Mouse (Mus musculus): ENCODE results near the gene Cdh15. TPM values are rescaled to one million over a fixed set of nuclear protein-coding genes. Genes with fewer than 3 reads are reported as not detected.

The Cdh15 gene
- 0.76 and 1.1 TPM in 2 replicates for total RNA-seq (2012; rRNA removed)

DNA sequence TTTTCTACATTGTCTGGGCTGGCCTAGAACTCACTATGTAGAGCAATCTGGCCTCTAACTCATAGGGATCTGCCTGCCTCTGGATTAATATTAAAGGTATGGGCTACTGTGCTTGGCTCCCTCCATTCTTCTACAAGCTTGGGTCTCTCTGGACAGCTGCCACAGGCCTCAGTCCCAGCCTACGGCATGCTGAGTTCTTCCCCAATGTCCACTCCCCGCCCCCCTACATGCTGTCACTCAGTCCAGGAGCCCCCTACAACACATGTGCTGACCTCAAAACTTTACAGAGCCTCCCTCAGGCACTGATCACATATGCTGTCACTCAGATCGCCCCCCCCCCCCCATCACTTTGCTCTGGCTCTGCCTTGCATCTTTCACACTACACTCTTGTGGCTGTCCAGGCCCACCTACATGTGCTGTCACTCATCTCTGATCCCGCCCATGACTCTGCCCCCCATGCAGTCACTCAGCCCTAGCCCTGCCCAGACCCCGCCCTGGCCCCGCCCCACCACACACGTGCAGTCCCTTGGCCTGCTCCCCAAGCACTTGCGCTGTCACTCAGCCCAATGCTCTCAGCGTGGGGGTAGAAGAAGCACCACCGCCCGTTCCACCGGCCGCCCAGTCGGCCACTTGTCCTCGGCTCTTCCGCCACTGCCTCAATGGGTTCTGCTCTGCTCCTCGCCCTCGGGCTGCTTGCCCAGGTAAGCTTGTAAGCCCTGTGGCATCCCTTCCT is at the start of gene Cdh15:
Gene Cdh15, plus strand, starts transcription at position 138 of the 733 bp plus-strand sequence.
- H3K4me3 ChIP-seq (ENCODE audit: insufficient read depth in 1 of 2, low read depth in 1 of 2, low read length in 2 of 2, poor library complexity in 1 of 2, severe bottlenecking in 1 of 2), result peak within 1 kb of the TSS; percentile 46 to 51; a peak in 3 of 4 replicates
- H3K9me3 ChIP-seq (ENCODE audit: control insufficient read depth, insufficient read depth, low read depth, low read length), result no peaks in the 10 kb centered on the region
- no peak within 1 kb of the TSS for H3K27ac ChIP-seq (ENCODE audit: insufficient read depth, low read depth, low read length, poor library complexity, severe bottlenecking)
- no peak for TF ChIP-seq CHD2 (IDR thresholded peaks at IDR 0.05; ENCODE audit: low read depth, low read length)
- no peak for TF ChIP-seq ZNF384 (IDR thresholded peaks at IDR 0.05; ENCODE audit: low read depth, low read length)
- no peak for TF ChIP-seq HCFC1 (IDR thresholded peaks at IDR 0.05; ENCODE audit: borderline replicate concordance, insufficient read depth, low read length)
- TF ChIP-seq ZC3H11A (IDR thresholded peaks at IDR 0.05; ENCODE audit: borderline replicate concordance, low read depth, low read length), result no peak
- no peak for TF ChIP-seq MAFK (IDR thresholded peaks at IDR 0.05; ENCODE audit: insufficient read depth, low read depth, low read length)
- H3K9ac ChIP-seq (ENCODE audit: insufficient read depth, low read depth, low read length, poor library complexity, severe bottlenecking), result no peak within 1 kb of the TSS
- H3K4me1 ChIP-seq (ENCODE audit: control insufficient read depth in 2 of 2, insufficient read depth in 2 of 2, low read length in 2 of 2, poor library complexity in 1 of 2), result 0 out of 4 replicates have a peak, but pooled peaks cover 0 to 2% of the 10 kb centered on the region in 2 experiments
- H3K36me3 ChIP-seq (ENCODE audit: control insufficient read depth, insufficient read depth, low read length, poor library complexity, severe bottlenecking), result no peaks in the 10 kb centered on the region
- in situ Hi-C loops (cut with MboI; ENCODE audit: low sequenced_read_pairs in 2 of 2, unreplicated experiment in 2 of 2), result no loop called here
- DNase-seq (ENCODE audit: low read depth, low spot score), result peak; percentile 59

DNA sequence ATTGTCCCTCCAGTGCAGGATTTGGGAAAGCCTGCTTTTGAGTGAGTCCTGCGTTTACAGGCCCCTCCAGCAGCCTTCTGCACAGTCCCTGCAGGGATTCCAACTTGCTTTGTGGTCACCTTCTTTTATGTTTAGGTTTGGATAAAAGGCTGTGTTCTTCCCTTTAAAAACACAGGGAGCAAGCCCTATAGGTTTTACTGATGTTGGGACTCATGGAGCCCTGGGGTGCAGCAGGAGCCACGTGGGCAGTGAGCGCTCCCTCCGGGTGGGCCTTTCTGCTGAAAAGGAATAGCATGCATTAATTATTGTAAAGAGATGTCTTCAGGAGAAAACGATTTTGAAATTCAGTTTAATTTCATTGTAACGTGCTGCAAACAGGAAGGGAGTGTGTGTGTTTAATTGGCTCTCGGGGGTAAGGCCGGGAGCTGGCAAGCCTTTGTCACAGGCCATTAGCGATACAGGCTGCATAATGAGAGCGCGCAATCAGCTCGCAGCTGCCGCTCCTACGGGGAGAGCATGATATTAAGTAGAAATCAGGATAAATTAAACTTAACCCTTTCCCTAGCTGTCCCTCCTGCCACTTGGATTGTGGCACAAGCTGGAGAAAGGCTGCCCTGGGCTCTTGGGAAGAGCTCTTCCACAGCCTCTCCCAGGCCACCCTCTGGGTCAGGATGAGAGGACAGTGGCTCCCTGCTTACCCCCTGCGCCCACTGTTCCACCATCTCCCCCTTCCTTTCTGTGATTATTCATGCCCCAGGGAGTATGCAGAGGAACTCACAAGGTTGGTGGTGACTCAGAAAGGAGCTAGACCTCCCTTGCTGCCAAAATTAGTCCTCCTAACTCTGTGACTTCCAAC is 43.6 kb upstream of the Cdh15 start:
- no peak for DNase-seq (ENCODE audit: low read depth, low spot score)
- Histone ChIP-seq H3K4me3 (ENCODE audit: insufficient read depth in 1 of 2, low read depth in 1 of 2, low read length in 2 of 2, poor library complexity in 1 of 2, severe bottlenecking in 1 of 2) (no peak overlapping the region), H3K9me3 (ENCODE audit: control insufficient read depth, insufficient read depth, low read depth, low read length) (no peaks in the 10 kb centered on the region), H3K9ac (ENCODE audit: insufficient read depth, low read depth, low read length, poor library complexity, severe bottlenecking) (no peak overlapping the region), H3K4me1 (ENCODE audit: control insufficient read depth in 2 of 2, insufficient read depth in 2 of 2, low read length in 2 of 2, poor library complexity in 1 of 2) (no peaks in the 10 kb centered on the region), H3K27ac (ENCODE audit: insufficient read depth, low read depth, low read length, poor library complexity, severe bottlenecking) (no peak overlapping the region), H3K36me3 (ENCODE audit: control insufficient read depth, insufficient read depth, low read length, poor library complexity, severe bottlenecking) (peaks cover 2% of the 10 kb centered on the region; the same call in 1 of the 2 replicates)
- TF ChIP-seq ZNF384 (IDR thresholded peaks at IDR 0.05; ENCODE audit: low read depth, low read length) (no peak), CHD2 (IDR thresholded peaks at IDR 0.05; ENCODE audit: low read depth, low read length) (no peak), MAFK (IDR thresholded peaks at IDR 0.05; ENCODE audit: insufficient read depth, low read depth, low read length) (no peak), HCFC1 (IDR thresholded peaks at IDR 0.05; ENCODE audit: borderline replicate concordance, insufficient read depth, low read length) (no peak), ZC3H11A (IDR thresholded peaks at IDR 0.05; ENCODE audit: borderline replicate concordance, low read depth, low read length) (no peak)
- in situ Hi-C loops (cut with MboI; ENCODE audit: low sequenced_read_pairs in 2 of 2, unreplicated experiment in 2 of 2), result no loop called here

DNA sequence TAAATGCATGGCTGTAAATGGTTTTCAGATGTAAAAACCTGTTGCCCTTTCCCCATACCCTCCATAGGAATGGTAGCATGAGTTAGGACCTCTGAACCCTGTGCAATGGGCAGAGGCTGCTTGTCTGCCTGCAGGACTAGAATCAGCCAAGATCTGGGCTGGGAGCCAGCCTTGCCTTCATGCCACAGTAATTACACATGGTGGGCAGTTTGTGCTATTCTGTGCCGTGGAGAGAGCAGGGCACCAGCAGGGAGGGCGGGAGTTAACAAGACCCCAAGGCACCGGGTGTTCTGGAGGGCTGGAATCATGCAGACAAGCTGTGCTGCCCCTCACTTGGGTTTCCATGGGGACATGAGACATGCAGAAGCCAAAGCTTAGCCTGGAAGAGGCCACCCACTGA is 42.4 kb upstream of the Cdh15 start:
- Histone ChIP-seq H3K9ac (ENCODE audit: insufficient read depth, low read depth, low read length, poor library complexity, severe bottlenecking) (no peak overlapping the region), H3K4me3 (ENCODE audit: insufficient read depth in 1 of 2, low read depth in 1 of 2, low read length in 2 of 2, poor library complexity in 1 of 2, severe bottlenecking in 1 of 2) (no peak overlapping the region), H3K4me1 (ENCODE audit: control insufficient read depth in 2 of 2, insufficient read depth in 2 of 2, low read length in 2 of 2, poor library complexity in 1 of 2) (no peaks in the 10 kb centered on the region), H3K27ac (ENCODE audit: insufficient read depth, low read depth, low read length, poor library complexity, severe bottlenecking) (no peak overlapping the region), H3K36me3 (ENCODE audit: control insufficient read depth, insufficient read depth, low read length, poor library complexity, severe bottlenecking) (peaks cover 2% of the 10 kb centered on the region; the same call in 1 of the 2 replicates), H3K9me3 (ENCODE audit: control insufficient read depth, insufficient read depth, low read depth, low read length) (no peaks in the 10 kb centered on the region)
- in situ Hi-C loops (cut with MboI; ENCODE audit: low sequenced_read_pairs in 2 of 2, unreplicated experiment in 2 of 2), result no loop called here
- no peak for DNase-seq (ENCODE audit: low read depth, low spot score)
- TF ChIP-seq CHD2 (IDR thresholded peaks at IDR 0.05; ENCODE audit: low read depth, low read length) (no peak), HCFC1 (IDR thresholded peaks at IDR 0.05; ENCODE audit: borderline replicate concordance, insufficient read depth, low read length) (no peak), MAFK (IDR thresholded peaks at IDR 0.05; ENCODE audit: insufficient read depth, low read depth, low read length) (no peak), ZC3H11A (IDR thresholded peaks at IDR 0.05; ENCODE audit: borderline replicate concordance, low read depth, low read length) (no peak), ZNF384 (IDR thresholded peaks at IDR 0.05; ENCODE audit: low read depth, low read length) (no peak)

DNA sequence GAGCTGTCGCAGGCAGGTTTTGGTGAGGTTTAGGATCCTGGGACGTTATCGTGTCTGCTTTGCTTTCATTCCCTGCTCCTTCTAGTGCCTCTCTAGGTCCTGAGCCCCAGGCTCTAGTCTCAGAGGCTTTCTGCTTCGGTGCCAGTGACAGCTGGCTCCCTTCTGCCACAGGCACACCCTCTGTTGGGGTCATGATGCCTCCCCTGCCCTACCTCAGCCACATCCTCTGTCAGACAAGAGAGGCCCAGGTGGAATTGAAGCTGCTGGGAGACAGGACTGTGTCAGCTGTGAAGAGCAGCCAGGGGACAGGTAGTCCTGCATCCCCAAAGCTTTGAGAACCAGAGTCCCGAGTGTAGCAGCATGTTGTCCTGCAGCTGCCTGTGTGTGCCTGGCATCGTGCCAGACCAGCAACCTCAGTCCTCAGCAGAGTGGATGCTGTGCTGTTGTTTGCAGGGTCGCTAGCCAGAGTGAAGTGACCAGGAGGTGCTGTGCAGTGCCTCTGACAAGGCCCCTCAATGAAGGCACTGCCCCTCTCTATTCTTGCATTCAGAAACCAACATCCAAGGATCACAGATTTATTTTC is 40.7 kb upstream of the Cdh15 start:
- in situ Hi-C loops (cut with MboI; ENCODE audit: low sequenced_read_pairs in 2 of 2, unreplicated experiment in 2 of 2), result no loop called here
- Histone ChIP-seq H3K4me3 (ENCODE audit: insufficient read depth in 1 of 2, low read depth in 1 of 2, low read length in 2 of 2, poor library complexity in 1 of 2, severe bottlenecking in 1 of 2) (no peak overlapping the region), H3K4me1 (ENCODE audit: control insufficient read depth in 2 of 2, insufficient read depth in 2 of 2, low read length in 2 of 2, poor library complexity in 1 of 2) (no peaks in the 10 kb centered on the region), H3K9ac (ENCODE audit: insufficient read depth, low read depth, low read length, poor library complexity, severe bottlenecking) (no peak overlapping the region), H3K27ac (ENCODE audit: insufficient read depth, low read depth, low read length, poor library complexity, severe bottlenecking) (no peak overlapping the region), H3K9me3 (ENCODE audit: control insufficient read depth, insufficient read depth, low read depth, low read length) (no peaks in the 10 kb centered on the region), H3K36me3 (ENCODE audit: control insufficient read depth, insufficient read depth, low read length, poor library complexity, severe bottlenecking) (peaks cover 2% of the 10 kb centered on the region; the same call in 1 of the 2 replicates)
- TF ChIP-seq ZC3H11A (IDR thresholded peaks at IDR 0.05; ENCODE audit: borderline replicate concordance, low read depth, low read length) (no peak), CHD2 (IDR thresholded peaks at IDR 0.05; ENCODE audit: low read depth, low read length) (no peak), ZNF384 (IDR thresholded peaks at IDR 0.05; ENCODE audit: low read depth, low read length) (no peak), HCFC1 (IDR thresholded peaks at IDR 0.05; ENCODE audit: borderline replicate concordance, insufficient read depth, low read length) (no peak), MAFK (IDR thresholded peaks at IDR 0.05; ENCODE audit: insufficient read depth, low read depth, low read length) (no peak)
- DNase-seq (ENCODE audit: low read depth, low spot score), result no peak
